Mouse (Mus musculus): ENCODE data around the gene Ccdc92b. TPM values are rescaled to one million over a fixed set of nuclear protein-coding genes. Genes with fewer than 3 reads are reported as not detected.
A peak's percentile ranks its signal among the peaks of the same experiment; 100 is the strongest.

The Ccdc92b gene
- total RNA-seq, 2 experiments from 2014 or later: 19.2 to 20.8 TPM

- DNase-seq (ENCODE audit: extremely low spot score in 1 of 2, low spot score in 2 of 2): no peak
- intact Hi-C loops (cut with DNase I): no loop called here
Observed at GRCm38 (mm10) chr11:74671839-74672238, 52.4 kb downstream of the Ccdc92b start.

- intact Hi-C loops (cut with DNase I): no loop called here
Observed at GRCm38 (mm10) chr11:74672901-74673513, 53.6 kb downstream of the Ccdc92b start.

GRCm38 (mm10) chr11:74673561-74673960 is 54.2 kb downstream of the Ccdc92b start:
- DNase-seq (ENCODE audit: extremely low spot score in 1 of 2, low spot score in 2 of 2): no peak
- intact Hi-C loops (cut with DNase I): no loop called here

More at GRCm38 (mm10) chr11:74672901-74673513, 53.6 kb downstream of the Ccdc92b start:
- DNase-seq (ENCODE audit: extremely low spot score in 1 of 2, low spot score in 2 of 2): no peak

- peak in 1 of 2 experiments; percentile 15 for DNase-seq (ENCODE audit: extremely low spot score in 1 of 2, low spot score in 2 of 2)
- intact Hi-C loops (cut with DNase I): no loop called here
Observed at GRCm38 (mm10) chr11:74674713-74675112, 55.3 kb downstream of the Ccdc92b start.

- intact Hi-C loops (cut with DNase I): no loop called here
- DNase-seq (ENCODE audit: extremely low spot score in 1 of 2, low spot score in 2 of 2): peak in 1 of 2 experiments; percentile 22
Observed at GRCm38 (mm10) chr11:74675156-74675555, 55.8 kb downstream of the Ccdc92b start.

Other genes with a start within 250 kb of the Ccdc92b start
- gene Rap1gap2, start 8.7 kb upstream of the Ccdc92b start, total RNA-seq (2021): 100 to 1,000 TPM; 135 to 139 TPM
- 10 to 100 TPM; 59.7 to 60.1 TPM for gene Cluh, start 29.9 kb downstream of the Ccdc92b start, total RNA-seq (2021)
- gene Pafah1b1, start 105.1 kb downstream of the Ccdc92b start, total RNA-seq (2021): 100 to 1,000 TPM; 481 to 489 TPM
- gene Mettl16, start 151.2 kb downstream of the Ccdc92b start, total RNA-seq (2021): 10 to 100 TPM; 15.1 to 18.0 TPM
- 10 to 100 TPM; 33.5 to 34.9 TPM for gene Mnt, start 211.3 kb downstream of the Ccdc92b start, total RNA-seq (2021)